Comparison of ENCODE assay signal across 8 mouse cellular contexts in the genomic region with DNA sequence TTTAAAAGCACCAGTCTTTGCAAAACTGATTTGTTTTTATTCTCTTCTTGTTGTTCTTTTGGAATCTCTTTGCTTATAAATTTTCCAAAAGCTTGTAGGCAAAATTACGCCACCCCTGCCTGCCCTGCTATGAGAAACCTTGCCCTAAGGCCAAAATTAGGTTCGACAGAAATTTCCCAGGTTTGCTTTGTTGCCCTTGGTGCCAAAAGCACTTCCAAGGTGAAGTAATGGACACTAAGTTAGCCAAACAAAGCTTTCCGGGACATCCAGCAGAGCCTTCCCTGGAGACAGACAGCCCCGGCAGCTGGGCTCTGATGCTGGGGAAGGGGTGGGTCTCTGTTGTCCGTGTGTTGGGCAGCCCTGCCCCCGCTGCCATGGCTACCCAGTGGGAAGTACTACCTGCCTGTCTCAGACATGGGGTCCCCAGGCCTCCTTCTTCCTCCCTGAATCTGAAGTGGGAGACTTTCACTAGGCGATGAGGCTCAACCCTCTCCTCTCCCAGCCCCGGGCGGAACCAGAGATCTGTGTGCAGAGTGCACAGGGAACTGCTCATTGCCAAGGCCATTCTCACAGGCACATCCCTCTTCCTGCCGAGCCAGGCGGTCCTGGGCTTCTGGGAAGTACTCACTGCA. TPM values are rescaled to one million over a fixed set of nuclear protein-coding genes. Genes with fewer than 3 reads are reported as not detected.
A peak's percentile ranks its signal among the peaks of the same experiment; 100 is the strongest.
DNase-seq lines count a peak whose midpoint lies in the region; ATAC-seq lines count a peak whose summit lies in the region.
"Had no signal": no experiment of that assay in that cellular context is flagged by ENCODE, and none has a peak within 500 bp of the region (broad histone marks: within the 10 kb centered on the region; RNA-seq: fewer than 3 reads in every experiment).

No protein-coding gene starts in this region.

- DNase-seq in R1 (ENCODE audit: low read depth, low spot score) = peak; percentile 44
- peak; percentile 57 for DNase-seq in adrenal gland, postnatal 25 days
- DNase-seq in kidney, postnatal 4 days = peak; percentile 37 to 48
- no peak for DNase-seq in yolk sac, embryonic 10.5 days (ENCODE audit: low spot score)
- no peak for DNase-seq in right cerebral cortex, postnatal 10 days (ENCODE audit: low spot score in 2 of 2)

- WGBS in heart, embryonic 16.5 days = 37% methylated on average over 11 of the region's 11 CpGs
- 29% methylated on average over 11 of the region's 11 CpGs for WGBS in neural tube, embryonic 14.5 days

- peak overlapping the region; percentile 33 for H3K4me2 ChIP-seq in heart, embryonic 16.5 days (ENCODE audit: low read depth, low read length)
- peak overlapping the region; percentile 20 for H3K4me2 ChIP-seq in neural tube, embryonic 14.5 days (ENCODE audit: low read depth, low read length)

- no peaks in the 10 kb centered on the region for H3K36me3 ChIP-seq in heart, embryonic 16.5 days (ENCODE audit: control insufficient read depth, insufficient read depth)
- H3K36me3 ChIP-seq in neural tube, embryonic 14.5 days (ENCODE audit: control insufficient read depth, insufficient read depth, low read length) = no peaks in the 10 kb centered on the region

- ATAC-seq in heart, embryonic 16.5 days (replicated peaks; ENCODE audit: extremely low read depth, insufficient read depth, low FRiP score) = 0 out of 2 replicates have a peak, but pooled peaks have one; percentile 12
- ATAC-seq in neural tube, embryonic 14.5 days (ENCODE audit: low read depth) = 0 out of 2 replicates have a peak, but pooled peaks have one; percentile 50

- H3K27me3 ChIP-seq in heart, embryonic 16.5 days (ENCODE audit: control insufficient read depth, insufficient read depth, low read length) = no peaks in the 10 kb centered on the region
- no peaks in the 10 kb centered on the region for H3K27me3 ChIP-seq in neural tube, embryonic 14.5 days (ENCODE audit: control insufficient read depth, insufficient read depth, low read length)

- peak overlapping the region; percentile 60 for H3K27ac ChIP-seq in heart, embryonic 16.5 days (ENCODE audit: low read length)
- peak overlapping the region; percentile 34; the same call in 1 of the 2 replicates for H3K27ac ChIP-seq in neural tube, embryonic 14.5 days (ENCODE audit: low read depth, low read length)

- peaks cover 42% of the 10 kb centered on the region for H3K4me1 ChIP-seq in heart, embryonic 16.5 days (ENCODE audit: control insufficient read depth, insufficient read depth, low read length)
- H3K4me1 ChIP-seq in neural tube, embryonic 14.5 days (ENCODE audit: control insufficient read depth, insufficient read depth, low read length) = peaks cover 8% of the 10 kb centered on the region; the same call in 1 of the 2 replicates

- H3K4me3 ChIP-seq in heart, embryonic 16.5 days (ENCODE audit: low read length) = no peak overlapping the region
- H3K4me3 ChIP-seq in neural tube, embryonic 14.5 days (ENCODE audit: low read depth, low read length) = no peak overlapping the region
- H3K4me3 ChIP-seq: megakaryocyte, embryonic 14.5 days had no signal

- 0 out of 2 replicates have a peak overlapping the region, but pooled peaks have one; percentile 26 for H3K9ac ChIP-seq in heart, embryonic 16.5 days (ENCODE audit: low read length)
- no peak overlapping the region for H3K9ac ChIP-seq in neural tube, embryonic 14.5 days (replicated peaks; ENCODE audit: low read depth, low read length)

- no peaks in the 10 kb centered on the region for H3K9me3 ChIP-seq in heart, embryonic 16.5 days (replicated peaks; ENCODE audit: control insufficient read depth, low read length)
- H3K9me3 ChIP-seq in neural tube, embryonic 14.5 days (ENCODE audit: control insufficient read depth, low read length) = no peaks in the 10 kb centered on the region
- H3K9me3 ChIP-seq: megakaryocyte, embryonic 14.5 days had no signal

RNA-seq across cellular contexts. Expression of a gene that starts 3.6 kb away (rescaled TPM):
- 38.0 and 39.8 TPM in 2 replicates for total RNA-seq in adrenal gland, postnatal 25 days (2021)
- polyA plus RNA-seq in heart, embryonic 16.5 days (2015; fragmentation: Nextera tagmentation; extraction: Ambion mirVana) = 4.4 and 5.6 TPM in 2 replicates
- polyA plus RNA-seq in neural tube, embryonic 14.5 days (2014; fragmentation: Nextera tagmentation; extraction: Ambion mirVana) = 8.0 and 10.2 TPM in 2 replicates

RNA-seq across cellular contexts. Expression of a gene that starts 9.8 kb away (rescaled TPM):
- 1.0 and 1.2 TPM in 2 replicates for total RNA-seq in adrenal gland, postnatal 25 days (2021)
- 0.28 and 0.36 TPM in 2 replicates for polyA plus RNA-seq in heart, embryonic 16.5 days (2015; fragmentation: Nextera tagmentation; extraction: Ambion mirVana)
- polyA plus RNA-seq in neural tube, embryonic 14.5 days (2014; fragmentation: Nextera tagmentation; extraction: Ambion mirVana) = 1.7 and 2.9 TPM in 2 replicates

Comparison
In these comparisons a context has a peak if more than half of its experiments do, and no peak if none do; other contexts are left out.
1. DNase-seq: peak in R1 (single experiment), adrenal gland, postnatal 25 days (single experiment) and kidney, postnatal 4 days (2 of 2); none in yolk sac, embryonic 10.5 days (single experiment) and right cerebral cortex, postnatal 10 days (0 of 2).